Mouse (Mus musculus): Measurements from ENCODE around the gene AC140267.1.

AC140267.1 gene

DNA sequence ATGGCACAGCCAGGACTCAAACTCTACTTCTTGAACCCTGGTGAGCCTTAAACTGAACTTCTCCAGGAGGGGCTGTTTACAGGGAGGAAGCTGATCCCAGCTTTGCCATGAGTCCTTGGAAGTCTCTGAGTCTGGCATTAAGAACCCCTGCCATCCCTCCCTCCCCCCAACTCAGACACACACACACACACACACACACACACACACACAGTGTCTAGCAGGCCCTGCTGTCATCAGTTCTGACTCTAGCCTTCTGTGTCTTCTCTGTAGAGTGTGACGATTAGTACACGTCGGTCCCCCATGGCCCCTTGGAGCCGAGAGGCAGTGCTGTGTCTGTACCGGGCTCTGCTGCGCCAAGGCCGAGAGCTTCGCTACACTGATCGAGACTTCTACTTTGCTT lies at the start of gene AC140267.1:
AC140267.1 (plus strand) TSS at position 301 of the 400 bp plus-strand sequence.
- DNase-seq = no peak

DNA sequence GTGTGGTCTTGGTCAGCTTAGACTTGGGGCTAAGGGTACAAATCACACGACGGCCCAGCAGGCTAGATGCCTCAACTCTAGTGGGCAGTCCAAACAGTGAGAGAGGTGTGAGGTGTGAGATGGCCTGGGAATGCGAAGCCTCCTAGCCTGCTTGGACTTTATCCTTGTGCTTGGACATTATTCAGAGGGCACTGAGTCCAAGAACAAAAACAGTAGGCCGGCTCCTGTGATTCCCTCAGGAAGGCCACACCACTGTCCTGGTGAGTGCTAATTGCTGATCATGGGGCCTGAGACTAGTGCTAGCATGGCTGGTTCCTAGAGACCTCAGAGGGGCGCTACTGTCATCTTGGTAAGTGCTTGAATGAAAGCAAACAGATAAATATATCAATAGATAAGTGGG lies 46.7 kb upstream of the AC140267.1 start:
- no peak for DNase-seq

DNA sequence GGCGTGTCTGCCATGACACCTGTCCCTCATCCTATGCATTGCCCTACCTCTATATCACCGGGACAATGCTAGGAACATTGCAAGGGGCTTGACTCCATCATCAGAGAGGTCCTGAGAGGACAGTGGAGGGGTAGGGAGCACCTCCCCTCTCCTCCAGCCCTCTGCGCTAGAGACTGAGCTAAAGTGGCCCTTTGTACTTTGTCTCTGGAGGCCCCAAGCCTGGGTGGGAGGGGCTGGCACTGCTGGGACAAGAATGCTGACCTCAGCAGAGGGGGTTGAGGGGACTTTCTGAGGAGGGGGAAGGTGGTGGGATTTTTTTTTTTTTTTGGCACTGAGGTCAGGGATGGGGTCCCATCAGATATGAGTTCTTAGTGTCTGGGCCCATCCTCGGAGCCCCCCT lies 45.6 kb upstream of the AC140267.1 start:
- no peak for DNase-seq

DNA sequence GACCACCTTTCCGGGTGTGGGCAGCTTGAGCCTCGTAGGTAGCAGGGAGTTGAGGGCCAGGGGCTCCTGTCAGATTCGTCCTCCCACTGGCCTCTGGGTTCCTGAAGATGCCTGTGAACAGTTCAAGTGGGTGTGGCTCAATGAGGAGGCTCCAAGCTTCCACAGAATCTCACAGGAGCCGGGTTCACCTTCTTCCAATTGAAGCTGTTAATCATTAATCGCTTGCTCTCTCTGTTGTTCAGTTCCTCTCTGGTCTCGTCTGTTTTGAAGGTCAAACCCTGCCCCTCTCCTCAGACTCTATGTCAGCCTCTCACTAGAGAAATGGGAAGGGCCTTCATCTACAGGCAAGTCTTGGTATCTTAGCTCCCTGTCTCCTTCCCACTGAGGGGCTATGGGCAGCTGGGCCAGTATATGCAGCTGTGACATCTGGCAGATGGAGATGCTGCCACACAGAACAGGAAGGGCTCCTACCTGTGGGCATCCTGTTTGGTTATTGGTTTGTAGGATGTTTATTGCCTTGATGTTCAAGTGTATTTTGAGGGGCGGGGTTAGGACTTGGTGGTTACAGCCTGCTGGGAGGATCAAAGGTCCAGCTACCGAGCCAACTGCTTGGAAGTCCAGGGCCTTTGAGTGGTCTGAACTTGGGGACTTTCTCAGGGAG lies 43.9 kb upstream of the AC140267.1 start:
- DNase-seq = no peak

DNA sequence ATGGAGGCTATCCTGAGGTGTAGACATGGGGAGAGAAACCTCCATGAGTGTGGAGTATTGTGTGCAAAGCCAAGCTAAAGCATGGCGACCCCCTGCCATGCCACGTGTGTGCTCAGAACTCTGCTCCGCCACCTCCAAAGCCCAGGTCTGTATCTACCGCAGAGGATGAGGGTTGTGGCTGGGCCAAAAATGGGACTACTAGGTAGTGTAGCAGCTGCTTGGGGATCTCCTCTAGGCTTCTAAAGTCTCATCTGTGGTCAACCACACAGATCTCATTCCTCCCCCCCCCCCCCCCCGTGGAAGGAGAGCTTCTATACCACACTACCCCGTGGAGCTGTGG lies 43.4 kb upstream of the AC140267.1 start:
- no peak for DNase-seq

DNA sequence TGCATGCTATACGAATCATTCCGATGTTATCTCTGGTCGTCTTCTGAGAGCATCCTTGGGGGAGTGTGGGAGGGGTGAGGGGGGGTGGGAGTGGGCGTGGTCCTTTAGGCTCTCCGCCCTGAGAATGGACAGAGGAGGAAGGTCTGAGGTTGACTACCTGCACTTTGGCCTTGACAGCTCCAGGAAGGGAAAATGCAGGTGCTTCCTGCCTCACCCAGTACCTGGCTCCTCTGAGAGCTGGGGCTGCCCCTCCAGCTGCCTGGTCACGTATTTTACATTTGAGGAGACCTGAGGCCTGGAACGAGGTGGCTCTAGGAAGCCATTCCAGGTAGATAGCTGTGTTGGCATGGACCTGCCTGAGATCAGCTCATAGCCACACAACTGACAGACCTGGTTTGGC lies 42.8 kb upstream of the AC140267.1 start:
- no peak for DNase-seq

DNA sequence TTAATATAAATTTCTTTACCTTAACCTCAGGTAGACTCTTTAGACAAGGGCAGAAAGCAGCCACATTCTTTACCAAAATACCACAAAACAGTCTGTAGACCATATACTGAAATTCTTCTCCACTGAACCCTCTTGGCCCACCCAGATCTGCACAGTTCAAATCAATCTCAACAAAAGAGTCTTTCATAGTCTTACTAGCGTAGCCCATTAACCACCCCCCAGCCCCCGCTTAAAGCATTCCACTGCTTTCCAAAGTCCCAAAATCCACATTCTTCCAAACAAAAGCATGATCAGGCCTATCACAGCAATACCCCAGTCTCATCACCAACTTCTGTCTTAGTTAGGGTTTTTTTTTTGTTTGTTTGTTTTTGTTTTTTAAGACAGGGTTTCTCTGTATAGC lies 36.1 kb upstream of the AC140267.1 start:
- DNase-seq = no peak

DNA sequence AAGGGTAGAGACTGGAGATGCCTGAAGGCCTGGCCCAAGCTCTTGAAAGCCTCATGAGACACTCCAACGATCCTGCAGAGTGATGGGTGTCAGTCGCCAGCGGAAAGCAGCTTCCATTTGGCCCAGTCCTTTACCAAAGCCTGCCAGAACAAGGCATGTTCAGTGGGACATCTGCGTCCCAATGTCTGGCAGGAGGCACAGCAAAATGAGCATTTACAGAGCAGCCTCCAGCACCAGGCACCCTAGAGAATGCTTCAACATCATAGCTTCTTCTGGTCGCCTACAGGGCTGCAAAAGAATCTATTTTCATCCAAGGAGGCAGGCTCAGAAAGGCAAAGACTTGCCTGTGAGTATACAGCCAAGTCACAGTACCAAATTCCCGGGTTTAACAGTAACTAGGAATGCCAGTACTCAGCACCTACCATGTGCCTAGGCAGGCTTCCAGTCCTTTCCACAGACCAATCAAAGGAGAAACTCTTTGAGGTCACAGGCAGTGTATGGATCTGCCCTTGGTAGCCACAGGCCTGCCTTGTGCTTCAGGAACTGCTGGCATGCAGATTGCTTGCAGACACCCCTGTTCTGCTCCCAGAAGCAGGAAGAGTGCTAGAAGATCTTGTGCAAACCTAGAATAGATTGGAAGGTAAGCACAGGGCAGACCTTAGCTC lies 33.4 kb upstream of the AC140267.1 start:
- DNase-seq = no peak

DNA sequence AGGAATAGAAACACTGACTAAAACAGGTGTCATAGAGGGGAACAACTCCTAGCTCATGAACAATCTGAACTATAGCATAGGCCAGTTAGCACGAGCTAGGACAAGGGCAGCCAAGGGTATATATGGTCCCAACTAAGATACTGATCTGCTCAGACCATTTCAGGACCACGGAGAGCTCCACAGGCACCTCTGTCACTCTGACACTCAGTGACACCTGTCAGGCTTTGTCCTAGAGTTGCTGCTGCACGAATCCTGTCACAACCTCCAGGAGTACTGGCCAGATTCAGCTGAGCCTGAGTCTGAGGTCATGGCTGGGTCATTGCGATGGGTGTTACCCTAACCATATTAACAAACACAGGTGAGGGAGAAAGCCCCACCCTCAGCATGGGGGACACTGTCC lies 32.2 kb upstream of the AC140267.1 start:
- peak; percentile 50 to 51 for DNase-seq

DNA sequence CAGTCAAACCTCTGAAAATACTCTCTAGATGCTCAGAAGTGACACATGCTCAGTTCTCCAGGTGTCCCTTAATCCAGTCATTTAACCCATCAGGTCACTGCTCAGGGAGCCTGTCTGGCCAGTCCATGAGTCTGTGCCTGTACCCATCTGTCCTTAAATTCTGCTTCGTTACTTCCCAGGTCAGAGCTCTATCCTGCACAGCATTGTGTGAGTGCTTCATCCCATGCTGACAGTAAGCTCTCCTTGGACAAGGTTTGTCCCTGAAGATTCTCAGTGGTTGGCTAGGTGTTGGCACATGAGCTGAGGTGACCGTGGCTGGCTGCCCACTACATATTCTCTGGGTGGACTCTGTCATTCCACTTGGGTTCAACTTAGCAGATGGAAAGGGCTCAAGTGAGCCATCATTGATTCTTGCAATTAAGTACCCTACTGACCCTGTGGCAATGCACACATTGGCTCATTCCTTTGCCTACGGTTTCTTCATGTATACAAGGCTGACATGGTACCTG lies 29.5 kb upstream of the AC140267.1 start:
- no peak for DNase-seq

DNA sequence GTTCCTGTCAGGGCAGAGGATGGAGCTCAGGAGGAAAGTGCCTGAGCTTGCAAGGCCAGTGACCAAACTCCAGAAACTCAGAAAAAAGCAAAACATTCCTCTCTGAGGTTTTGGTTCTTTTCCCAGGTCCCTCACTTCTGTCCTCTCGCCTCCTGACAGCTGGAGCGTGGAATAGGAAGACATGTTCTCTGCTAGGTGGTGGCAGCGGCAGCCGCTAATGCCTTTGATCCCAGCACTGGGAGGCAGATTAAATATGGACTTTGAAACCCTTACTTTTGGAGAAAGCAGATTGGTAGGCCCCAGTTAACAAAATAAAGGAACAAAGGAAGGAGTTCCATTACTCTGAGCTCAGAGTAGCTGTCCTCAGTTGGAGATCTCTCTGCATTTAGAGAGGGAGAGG lies 27.2 kb upstream of the AC140267.1 start:
- DNase-seq = no peak

DNA sequence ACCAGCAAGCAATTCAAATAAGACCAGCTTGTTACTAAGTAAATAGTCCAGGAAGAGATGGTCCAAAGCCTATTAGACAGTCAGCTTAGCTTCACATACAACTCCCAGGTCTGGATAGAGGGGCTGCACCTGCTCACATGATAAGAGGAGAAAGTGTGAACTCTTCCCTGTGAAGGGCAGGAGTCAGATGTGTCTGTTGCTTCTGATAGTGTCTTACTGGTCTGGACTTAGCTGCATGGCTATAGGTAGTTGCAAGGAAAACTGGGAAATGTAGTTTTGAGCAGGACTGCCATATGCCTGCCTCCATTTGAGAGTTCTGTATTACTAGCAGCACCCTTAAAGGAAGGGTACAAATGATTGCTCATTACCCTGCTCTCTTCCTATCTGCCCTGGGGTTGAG lies 21.9 kb upstream of the AC140267.1 start:
- no peak for DNase-seq

DNA sequence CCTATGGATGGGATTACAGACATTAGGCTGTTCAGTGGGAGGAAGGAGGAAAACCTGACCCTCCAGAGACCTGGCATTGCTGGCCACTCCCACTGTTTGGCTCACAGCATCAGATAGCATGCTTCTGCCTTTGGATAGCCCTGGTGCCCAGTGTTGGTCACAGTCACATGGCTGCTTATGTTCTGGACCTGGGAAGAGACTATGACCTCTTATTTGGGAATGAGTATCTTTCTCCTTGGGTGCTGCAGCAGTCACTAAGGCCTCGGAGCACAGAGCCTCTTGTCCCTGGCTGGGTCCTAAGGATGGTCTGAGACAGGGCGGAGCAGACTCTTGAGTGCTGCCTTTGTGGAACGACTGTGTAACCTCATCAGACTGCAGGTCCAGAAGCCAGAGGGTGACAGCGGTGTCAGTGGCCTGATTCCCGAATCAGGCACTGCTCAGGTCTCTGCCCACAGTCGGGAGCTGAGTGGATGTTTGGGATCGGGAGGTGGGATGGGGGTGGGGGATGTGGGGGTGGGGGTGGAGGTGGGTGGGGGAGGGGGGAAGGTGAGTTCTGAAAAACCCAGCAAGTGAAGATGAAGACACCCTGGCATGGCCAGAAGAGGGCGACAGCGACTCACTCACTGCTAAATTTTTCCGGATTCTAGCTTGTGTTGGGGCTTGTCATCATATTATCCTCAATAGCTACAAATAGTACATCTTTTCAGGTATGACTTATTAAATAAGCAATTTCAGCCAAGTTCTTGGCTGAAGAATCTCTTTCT lies 19.7 kb upstream of the AC140267.1 start:
- DNase-seq = peak; percentile 58 to 65

DNA sequence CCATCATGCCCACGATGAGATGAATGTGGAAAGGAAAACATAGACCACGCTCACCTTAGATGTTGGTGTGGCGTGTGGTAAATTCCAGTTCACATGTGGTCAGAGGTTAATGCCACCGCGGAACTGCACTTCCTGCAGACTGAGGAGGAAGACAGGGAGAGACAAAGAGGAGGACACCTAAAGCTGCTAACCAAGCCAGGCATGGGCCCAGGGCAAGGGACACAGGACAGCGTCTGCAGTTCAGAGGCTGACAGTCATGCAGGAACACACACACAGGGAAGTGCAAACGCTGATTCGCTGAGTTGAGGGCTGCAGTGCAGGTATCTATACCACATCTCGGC lies 19.2 kb upstream of the AC140267.1 start:
- DNase-seq = no peak

DNA sequence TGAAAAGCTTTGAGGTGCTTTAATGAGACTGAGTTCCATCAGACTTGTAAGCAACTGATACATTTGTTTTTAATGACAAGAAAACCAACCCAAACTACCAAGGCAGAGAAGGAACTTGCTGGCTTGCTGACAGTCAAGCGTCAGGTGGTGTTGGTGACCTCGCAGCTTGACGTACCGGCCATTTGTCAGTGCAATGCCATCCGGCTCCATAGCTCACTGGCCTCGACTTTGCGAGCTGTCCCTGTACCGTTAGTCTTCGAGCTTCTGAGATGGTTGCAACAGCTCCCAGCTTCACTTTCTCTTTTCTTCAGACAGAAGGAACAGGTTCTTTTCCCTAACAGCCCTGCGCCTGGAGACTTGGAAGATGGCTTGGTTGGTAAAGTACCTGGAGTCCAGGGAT lies 18.2 kb upstream of the AC140267.1 start:
- no peak for DNase-seq

DNA sequence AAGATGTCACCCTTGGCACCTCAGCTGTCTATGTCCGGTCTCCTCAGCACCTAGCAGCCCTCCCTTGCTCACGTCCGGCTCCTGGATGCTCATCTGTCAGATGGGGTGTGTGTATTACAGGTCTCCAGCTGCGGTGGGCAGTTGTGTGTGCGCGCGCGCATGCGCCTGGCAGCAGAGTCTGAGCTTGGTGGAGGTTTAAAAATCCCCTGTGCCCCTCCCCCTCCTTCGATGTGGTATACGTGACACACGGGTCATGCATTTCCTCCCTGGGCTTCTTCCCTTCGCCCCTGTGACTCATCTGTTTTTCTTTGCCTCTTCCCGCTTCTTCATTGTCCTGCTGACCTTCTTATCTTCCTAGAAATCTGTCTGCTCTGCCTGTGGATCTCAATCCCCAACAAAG lies 16.4 kb upstream of the AC140267.1 start:
- DNase-seq = peak; percentile 35 to 47

DNA sequence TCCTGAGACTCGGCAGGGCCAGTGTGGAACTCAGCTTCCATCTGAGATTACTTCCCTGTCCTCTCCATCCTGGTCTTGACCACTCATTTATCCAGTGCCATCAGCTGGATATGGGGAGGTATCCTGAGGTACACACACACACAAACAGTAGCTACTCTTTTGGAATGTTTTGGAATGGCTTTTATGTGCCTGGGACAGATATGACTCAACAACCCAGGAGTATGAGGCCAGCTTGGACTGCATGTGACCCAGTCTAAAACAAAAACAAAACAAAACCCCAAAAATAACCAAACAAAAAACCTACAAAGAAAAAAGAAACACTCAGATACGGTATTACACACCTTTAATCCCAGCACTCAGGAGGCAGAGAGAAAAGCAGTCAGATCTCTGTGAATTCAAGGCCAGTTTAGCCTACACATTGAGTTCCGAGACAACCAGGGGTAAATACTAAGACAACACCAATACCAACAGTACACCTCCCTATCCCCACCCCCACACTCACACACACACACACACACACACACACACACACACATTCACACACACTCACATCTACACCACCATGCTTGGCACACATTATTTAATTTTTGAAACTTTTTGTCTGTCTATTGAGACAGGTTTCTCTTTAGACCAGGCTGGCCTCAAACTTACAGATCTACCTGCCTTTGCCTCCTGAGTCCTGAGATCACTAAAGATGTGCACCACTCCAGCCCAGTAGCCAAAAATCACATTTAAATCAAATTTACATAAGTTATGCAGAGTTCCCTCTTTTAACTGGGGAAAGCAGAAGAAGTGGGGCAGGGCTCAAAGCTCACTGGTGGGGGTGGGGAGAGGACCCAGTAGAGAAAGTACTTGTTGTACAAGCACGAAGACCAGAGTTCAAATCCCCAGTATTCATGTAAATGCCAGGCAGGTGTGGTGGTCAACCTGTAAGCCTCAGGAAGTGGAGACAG lies 15.7 kb upstream of the AC140267.1 start:
- no peak for DNase-seq

DNA sequence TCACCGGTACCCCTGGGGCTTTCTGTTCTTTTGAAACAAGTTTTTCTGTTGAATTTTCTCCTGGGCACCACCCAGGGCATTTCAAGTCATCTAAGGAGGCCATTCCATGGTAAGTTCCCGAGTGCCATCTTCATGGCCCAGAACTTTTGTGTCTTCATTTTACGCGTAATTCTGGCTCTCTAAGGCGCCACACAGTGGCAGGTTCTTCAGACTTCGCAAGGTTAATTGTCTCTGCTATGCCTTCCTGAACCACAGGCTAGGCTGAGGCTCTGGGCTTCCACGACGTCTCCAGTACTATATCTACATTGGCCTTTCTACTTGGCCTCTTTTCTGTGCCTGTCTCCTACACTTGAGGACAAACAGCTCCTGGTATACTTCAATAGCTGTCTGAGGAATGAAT lies 14.6 kb upstream of the AC140267.1 start:
- no peak for DNase-seq

DNA sequence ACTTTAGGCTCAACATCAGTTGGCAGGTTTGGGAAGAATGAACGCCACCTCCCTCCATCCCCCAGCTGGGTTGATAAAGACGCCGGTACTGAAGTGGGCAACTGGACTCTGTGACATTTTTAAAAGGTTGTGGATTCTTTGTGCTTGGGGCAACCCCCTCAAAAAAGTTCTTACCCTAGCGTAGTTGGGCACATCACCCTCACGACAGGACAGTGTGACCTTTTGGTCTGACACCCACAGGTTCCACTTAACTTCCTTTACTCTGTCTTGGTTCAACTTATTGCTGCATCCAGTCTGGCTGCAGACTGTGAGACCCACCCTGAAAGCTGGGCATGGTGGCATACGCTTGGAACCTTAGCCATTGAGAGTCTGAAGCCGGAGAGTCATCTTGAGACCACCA lies 11.9 kb upstream of the AC140267.1 start:
- no peak for DNase-seq

DNA sequence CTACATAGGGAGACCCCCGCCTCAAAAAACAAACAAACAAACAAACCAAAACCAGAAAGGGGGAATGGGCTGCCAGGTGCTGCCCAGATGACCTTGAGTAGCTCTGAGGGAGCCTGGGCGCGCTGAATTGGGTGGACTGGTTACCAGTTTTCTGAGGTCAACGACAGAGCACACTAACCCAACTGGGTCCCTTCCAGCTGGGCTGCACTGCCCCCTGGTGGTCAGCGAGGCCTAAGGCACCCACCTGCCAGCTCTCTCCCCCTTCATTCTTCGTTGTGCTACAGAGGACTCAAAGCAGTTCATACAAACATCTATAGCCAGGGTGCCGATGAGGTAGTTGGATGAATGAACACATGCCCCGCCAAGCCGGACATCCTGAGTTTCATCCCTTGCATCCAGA lies 10.4 kb upstream of the AC140267.1 start:
- DNase-seq = peak; percentile 87 to 88

DNA sequence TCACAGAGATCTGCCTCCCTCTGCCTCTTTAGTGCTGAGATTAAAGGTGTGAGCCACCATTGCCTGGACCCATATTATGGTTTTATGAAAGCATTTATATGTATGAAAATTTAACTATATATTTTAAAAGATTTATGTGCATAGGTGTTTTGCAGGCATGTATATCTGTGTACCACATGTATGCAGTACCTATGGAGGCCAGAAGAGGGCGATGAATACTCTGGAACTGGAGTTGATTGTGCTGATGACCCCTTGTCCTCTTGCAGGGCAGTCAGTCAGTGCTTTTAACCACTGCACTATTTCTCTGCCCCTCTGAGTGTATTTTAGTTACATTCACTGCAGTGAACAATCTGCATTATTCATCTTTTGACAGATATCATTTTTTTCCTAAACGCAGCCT lies 9.8 kb upstream of the AC140267.1 start:
- DNase-seq = peak; percentile 79

DNA sequence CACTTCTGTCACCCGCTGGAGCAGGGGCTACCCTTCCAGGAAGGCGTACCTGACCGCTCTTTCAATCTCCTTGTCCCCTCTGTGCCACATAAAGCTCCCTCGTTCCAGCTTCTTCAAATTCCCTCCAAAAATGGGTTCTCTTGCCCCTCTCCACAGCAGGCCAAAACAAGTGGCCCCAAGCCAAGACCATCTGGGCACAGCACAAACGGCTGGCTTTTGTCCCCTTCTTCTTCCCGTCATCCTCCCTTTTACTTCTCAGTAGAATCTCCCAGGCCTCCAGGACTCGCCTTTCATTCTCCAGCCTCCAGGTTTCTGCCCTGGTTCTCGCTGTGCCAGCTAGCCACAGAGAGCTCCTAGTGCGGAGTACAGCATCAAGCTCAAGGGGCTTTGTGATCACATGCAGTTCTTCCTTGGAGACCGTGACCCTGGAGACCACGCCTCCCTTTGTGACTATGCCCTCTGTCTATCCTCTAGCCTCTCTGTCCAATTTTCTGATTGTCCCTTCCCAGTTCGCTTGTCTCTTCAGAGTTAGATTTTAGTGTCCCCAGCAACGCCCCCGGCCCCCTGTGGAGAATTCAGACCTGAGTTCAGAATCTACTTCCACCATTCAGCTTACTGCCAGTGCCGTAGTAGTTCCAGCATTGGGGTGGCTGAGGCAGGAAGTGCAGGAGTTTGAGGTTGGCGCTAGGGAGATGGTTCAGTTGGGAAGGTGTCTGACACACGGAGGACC lies 7.4 kb upstream of the AC140267.1 start:
- no peak for DNase-seq
